ENCODE assay signal across 8 mouse cellular contexts in the genomic region with DNA sequence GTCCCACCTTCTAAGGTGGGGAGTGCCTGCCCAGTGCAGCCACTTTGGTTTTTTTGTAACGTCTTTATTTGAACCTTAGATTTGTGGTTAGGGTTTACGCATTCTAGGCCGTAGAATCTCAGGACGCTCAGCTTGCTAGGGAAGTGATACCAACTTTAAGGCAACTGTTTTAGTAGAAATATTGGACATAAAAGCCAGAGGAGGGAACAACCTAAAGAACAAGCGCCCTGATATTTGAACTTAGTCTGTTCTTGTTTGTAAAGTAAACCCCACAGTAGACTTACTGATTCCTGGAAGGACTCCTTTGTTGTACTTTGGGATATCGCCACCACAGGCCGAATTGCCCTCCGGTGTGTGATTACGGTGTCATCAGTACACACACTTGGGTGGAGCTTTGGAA. TPM values are rescaled to one million over a fixed set of nuclear protein-coding genes. Genes with fewer than 3 reads are reported as not detected.
DNase-seq lines count a peak whose midpoint lies in the region; ATAC-seq and TF ChIP-seq lines count a peak whose summit lies in the region.

No protein-coding gene starts in this region.

- intact Hi-C loops in left cerebral cortex, adult 2 months (cut with DNase I), result no loop called here
- intact Hi-C loops in left cerebral cortex, postnatal 14 days (cut with DNase I), result no loop called here

- no peaks in the 10 kb centered on the region for H3K9me3 ChIP-seq in limb, embryonic 10.5 days (replicated peaks)
- no peaks in the 10 kb centered on the region for H3K9me3 ChIP-seq in neural tube, embryonic 15.5 days (replicated peaks)

- H3K27ac ChIP-seq in left cerebral cortex, adult 2 months, result no peak overlapping the region
- H3K27ac ChIP-seq in limb, embryonic 10.5 days, result peak overlapping the region; percentile 95; the same call in 1 of the 2 replicates
- no peak overlapping the region for H3K27ac ChIP-seq in neural tube, embryonic 15.5 days (replicated peaks)

- ATAC-seq in neural tube, embryonic 15.5 days (ENCODE audit: low FRiP score), result no peak

- 63% methylated on average over 9 of the region's 9 CpGs for whole genome bisulfite sequencing in limb, embryonic 10.5 days
- 50% methylated on average over 9 of the region's 9 CpGs for WGBS in neural tube, embryonic 15.5 days

- H3K9ac ChIP-seq in neural tube, embryonic 15.5 days (replicated peaks), result peak overlapping the region; percentile 93; the same call in 1 of the 2 replicates

- DNase-seq in left cerebral cortex, adult 2 months (ENCODE audit: extremely low spot score in 1 of 2, low spot score in 2 of 2), result no peak
- DNase-seq in left cerebral cortex, postnatal 14 days (ENCODE audit: low spot score in 2 of 2), result no peak
- peak; percentile 11 for DNase-seq in c-Kit-positive CD71-positive TER-119-positive erythroid progenitor cells, embryonic 14.5 days (ENCODE audit: low spot score)
- no peak for DNase-seq in limb, embryonic 10.5 days (ENCODE audit: low spot score)
- DNase-seq in left cerebral cortex, adult 18-20 months (ENCODE audit: low spot score in 2 of 2), result no peak
- no peak for DNase-seq in layer of hippocampus, adult 18-20 months (ENCODE audit: low spot score in 2 of 2)
- no peak for DNase-seq in left cerebral cortex, adult 11 months (ENCODE audit: low spot score)

- H3K4me3 ChIP-seq in left cerebral cortex, adult 2 months, result peak overlapping the region; percentile 71
- H3K4me3 ChIP-seq in limb, embryonic 10.5 days, result peak overlapping the region; percentile 78
- H3K4me3 ChIP-seq in neural tube, embryonic 15.5 days (replicated peaks), result peak overlapping the region; percentile 94

- peaks cover 15% of the 10 kb centered on the region for H3K4me1 ChIP-seq in limb, embryonic 10.5 days
- peaks cover 42% of the 10 kb centered on the region for H3K4me1 ChIP-seq in neural tube, embryonic 15.5 days

- no peaks in the 10 kb centered on the region for H3K27me3 ChIP-seq in limb, embryonic 10.5 days (ENCODE audit: low read depth, poor library complexity, severe bottlenecking)
- no peaks in the 10 kb centered on the region for H3K27me3 ChIP-seq in neural tube, embryonic 15.5 days (replicated peaks)

- H3K36me3 ChIP-seq in limb, embryonic 10.5 days, result peaks cover 14% of the 10 kb centered on the region
- H3K36me3 ChIP-seq in neural tube, embryonic 15.5 days, result no peaks in the 10 kb centered on the region

- TF ChIP-seq CTCF in left cerebral cortex, adult 2 months (IDR thresholded peaks at IDR 0.05), result no peak

- peak overlapping the region; percentile 85 for H3K4me2 ChIP-seq in neural tube, embryonic 15.5 days

RNA-seq across cellular contexts. Expression of a gene that starts 1.2 kb away (rescaled TPM):
- 1 to 10 TPM in 1 of 2 experiments, not detected in 1; 1.6 TPM for total RNA-seq in left cerebral cortex, adult 2 months (2021)
- total RNA-seq in left cerebral cortex, postnatal 14 days (2021), result not detected
- polyA plus RNA-seq in limb, embryonic 10.5 days (2016; fragmentation: Nextera tagmentation; extraction: Ambion mirVana), result 0.86 TPM in 1 of 2 replicates, not detected in the other
- polyA plus RNA-seq in neural tube, embryonic 15.5 days (2015; fragmentation: Nextera tagmentation; extraction: Ambion mirVana), result not detected in 2 replicates
- total RNA-seq in left cerebral cortex, adult 18-20 months (2021), result not detected
- total RNA-seq in layer of hippocampus, adult 18-20 months (2021), result not detected

RNA-seq across cellular contexts. Expression of a gene that starts 1.5 kb away (rescaled TPM):
- total RNA-seq in left cerebral cortex, adult 2 months (2021), result 100 to 1,000 TPM; 157 to 169 TPM
- 100 to 1,000 TPM; 174 to 187 TPM for total RNA-seq in left cerebral cortex, postnatal 14 days (2021)
- 177 and 179 TPM in 2 replicates for polyA plus RNA-seq in limb, embryonic 10.5 days (2016; fragmentation: Nextera tagmentation; extraction: Ambion mirVana)
- 266 and 298 TPM in 2 replicates for polyA plus RNA-seq in neural tube, embryonic 15.5 days (2015; fragmentation: Nextera tagmentation; extraction: Ambion mirVana)
- 100 to 1,000 TPM; 156 to 163 TPM for total RNA-seq in left cerebral cortex, adult 18-20 months (2021)
- 100 to 1,000 TPM; 164 to 167 TPM for total RNA-seq in layer of hippocampus, adult 18-20 months (2021)
